Mouse (Mus musculus): ENCODE measurements around the gene Dda1. TPM values are rescaled to one million over a fixed set of nuclear protein-coding genes. Genes with fewer than 3 reads are reported as not detected.

Gene Dda1
- 138 TPM for polyA plus RNA-seq (2017; shearing (Covaris generic))

GRCm38 (mm10) chr8:71468916-71469315, at the start of gene Dda1:
Gene Dda1, plus strand, starts transcription at chr8:71469199.

GRCm38 (mm10) chr8:71463188-71464033, 5.6 kb upstream of the Dda1 start, which contains the start of gene Abhd8:
Gene Abhd8, minus strand, starts transcription at chr8:71463655.

GRCm38 (mm10) chr8:71464513-71465500, 4.2 kb upstream of the Dda1 start, which contains the start of gene Mrpl34:
Gene Mrpl34, plus strand, starts transcription at chr8:71464959.

GRCm38 (mm10) chr8:71485142-71486135, 16.4 kb downstream of the Dda1 start, which contains the start of gene Ano8:
Gene Ano8, minus strand, starts transcription at chr8:71485963.

GRCm38 (mm10) chr8:71487691-71488445, 18.9 kb downstream of the Dda1 start, which contains the start of gene Gtpbp3:
Gene Gtpbp3, plus strand, starts transcription at chr8:71488103.

GRCm38 (mm10) chr8:71511644-71512043, 42.6 kb downstream of the Dda1 start, which contains the start of gene Plvap:
Gene Plvap, minus strand, starts transcription at chr8:71511752.

GRCm38 (mm10) chr8:71525226-71526050, 56.4 kb downstream of the Dda1 start, which contains the start of gene Ccdc194:
Gene Ccdc194, minus strand, starts transcription at chr8:71525711.

Other genes with a start within 250 kb of the Dda1 start
- gene Myo9b, start 196.5 kb upstream of the Dda1 start, polyA plus RNA-seq (2017; shearing (Covaris generic)) = 70.3 TPM
- gene Haus8, start 196.3 kb upstream of the Dda1 start, polyA plus RNA-seq (2017; shearing (Covaris generic)) = 16.4 TPM
- gene Use1, start 102.4 kb upstream of the Dda1 start, polyA plus RNA-seq (2017; shearing (Covaris generic)) = 205 TPM
- 20.8 TPM for gene Ocel1, start 97.9 kb upstream of the Dda1 start, polyA plus RNA-seq (2017; shearing (Covaris generic))
- 7.0 TPM for gene Nr2f6, start 87.2 kb upstream of the Dda1 start, polyA plus RNA-seq (2017; shearing (Covaris generic))
- gene Ushbp1, start 73.4 kb upstream of the Dda1 start, polyA plus RNA-seq (2017; shearing (Covaris generic)) = 0.09 TPM
- 70.4 TPM for gene Babam1, start 72.3 kb upstream of the Dda1 start, polyA plus RNA-seq (2017; shearing (Covaris generic))
- 0.52 TPM for gene Ankle1, start 63.2 kb upstream of the Dda1 start, polyA plus RNA-seq (2017; shearing (Covaris generic))
- gene Abhd8, start 5.5 kb upstream of the Dda1 start, polyA plus RNA-seq (2017; shearing (Covaris generic)) = 103 TPM
- 23.3 TPM for gene Mrpl34, start 4.2 kb upstream of the Dda1 start, polyA plus RNA-seq (2017; shearing (Covaris generic))
- 15.7 TPM for gene Ano8, start 16.8 kb downstream of the Dda1 start, polyA plus RNA-seq (2017; shearing (Covaris generic))
- gene Gtpbp3, start 18.9 kb downstream of the Dda1 start, polyA plus RNA-seq (2017; shearing (Covaris generic)) = 4.0 TPM
- gene Plvap, start 42.6 kb downstream of the Dda1 start, polyA plus RNA-seq (2017; shearing (Covaris generic)) = not detected
- not detected for gene Ccdc194, start 56.5 kb downstream of the Dda1 start, polyA plus RNA-seq (2017; shearing (Covaris generic))
- 73.2 TPM for gene Bst2, start 68.3 kb downstream of the Dda1 start, polyA plus RNA-seq (2017; shearing (Covaris generic))
- gene Mvb12a, start 73.7 kb downstream of the Dda1 start, polyA plus RNA-seq (2017; shearing (Covaris generic)) = 58.6 TPM
- gene Tmem221, start 89.7 kb downstream of the Dda1 start, polyA plus RNA-seq (2017; shearing (Covaris generic)) = 5.7 TPM
- 0.50 TPM for gene Nxnl1, start 97.4 kb downstream of the Dda1 start, polyA plus RNA-seq (2017; shearing (Covaris generic))
- 18.4 TPM for gene Slc27a1, start 99.7 kb downstream of the Dda1 start, polyA plus RNA-seq (2017; shearing (Covaris generic))
- 79.8 TPM for gene Pgls, start 123.0 kb downstream of the Dda1 start, polyA plus RNA-seq (2017; shearing (Covaris generic))
- 4.3 TPM for gene Fam129c, start 128.4 kb downstream of the Dda1 start, polyA plus RNA-seq (2017; shearing (Covaris generic))
- 30.8 TPM for gene Colgalt1, start 141.8 kb downstream of the Dda1 start, polyA plus RNA-seq (2017; shearing (Covaris generic))
- 0.15 TPM for gene Unc13a, start 202.6 kb downstream of the Dda1 start, polyA plus RNA-seq (2017; shearing (Covaris generic))
- gene Jak3, start 207.1 kb downstream of the Dda1 start, polyA plus RNA-seq (2017; shearing (Covaris generic)) = 80.1 TPM
- gene Insl3, start 220.0 kb downstream of the Dda1 start, polyA plus RNA-seq (2017; shearing (Covaris generic)) = 22.9 TPM
- gene B3gnt3, start 232.6 kb downstream of the Dda1 start, polyA plus RNA-seq (2017; shearing (Covaris generic)) = 3.0 TPM

Measured in effector memory CD4-positive, alpha-beta T cell, adult 5 months (primary cell).